Mouse (Mus musculus) kidney, embryonic 14.5 days (tissue): ENCODE measurements around the gene AC109138.7. TPM values are rescaled to one million over a fixed set of nuclear protein-coding genes. Genes with fewer than 3 reads are reported as not detected.
"Not testable (repeated sequence)": the region's sequence is repeated elsewhere in the genome, so short reads cannot be mapped to it uniquely, and the experiment has no call there.

ENCODE experiments used
- ATAC-seq: fragments of 200-750 bp; cut with Nextera tagmentation; 2 replicates; pipeline ENCODE4 v1.8.0; 2017; ENCODE audit warnings: moderate number of reproducible peaks, mild to moderate bottlenecking, moderate TSS enrichment, moderate library complexity; ENCODE audit not compliant: low FRiP score, low TSS enrichment
- H3K27ac ChIP-seq: fragments of 300-500 bp; sonication (generic); 2 replicates; pipeline ENCODE4 v1.5.1; 2014; ENCODE audit warnings: low read depth, mild to moderate bottlenecking, low read length, moderate library complexity, mixed read lengths
- H3K27me3 ChIP-seq: fragments of 300-500 bp; sonication (generic); 2 replicates; pipeline ENCODE4 v1.6.1; 2014; ENCODE audit warnings: mild to moderate bottlenecking, low read length; ENCODE audit not compliant: control insufficient read depth, insufficient read depth
- H3K36me3 ChIP-seq: fragments of 300-500 bp; sonication (generic); 2 replicates; pipeline ENCODE4 v1.6.1; 2014; ENCODE audit warnings: low read length, mixed read lengths; ENCODE audit not compliant: control insufficient read depth, insufficient read depth
- H3K4me1 ChIP-seq: fragments of 300-500 bp; sonication (generic); 2 replicates; pipeline ENCODE4 v1.6.1; 2014; ENCODE audit warnings: low read length, mixed read lengths; ENCODE audit not compliant: control insufficient read depth, insufficient read depth
- H3K4me2 ChIP-seq: fragments of 300-500 bp; sonication (generic); replicated peaks from 2 replicates; pipeline ENCODE4 v1.6.1; 2014; ENCODE audit warnings: low read depth, mild to moderate bottlenecking, low read length
- H3K4me3 ChIP-seq: fragments of 300-500 bp; sonication (generic); 2 replicates; pipeline ENCODE4 v1.5.1; 2014; ENCODE audit warnings: mild to moderate bottlenecking, low read length
- H3K9ac ChIP-seq: fragments of 300-500 bp; sonication (generic); 2 replicates; pipeline ENCODE4 v1.6.1; 2014; ENCODE audit warnings: low read depth, mild to moderate bottlenecking, low read length, moderate library complexity
- H3K9me3 ChIP-seq: fragments of 300-500 bp; sonication (generic); 2 replicates; pipeline ENCODE4 v1.6.1; 2016; ENCODE audit warnings: low read length; ENCODE audit not compliant: control insufficient read depth
- WGBS: fragments of 180-500 bp; shearing (Covaris S2); extraction: QIAGEN DNeasy Blood & Tissue Kit; methylation state at CpG from one replicate; pipeline ENCODE4 v1.1.7; 2014; 5-methylcytosine and 5-hydroxymethylcytosine counted together
- polyA plus RNA-seq: library from polyadenylated mRNA; unstranded; fragments of >200 nt; fragmentation: Nextera tagmentation; extraction: Ambion mirVana; gene quantifications from 2 replicates; pipeline ENCODE4 v1.2.1, GENCODE M21; 2014

AC109138.7 gene
- polyA plus RNA-seq, 1 experiment from 2014 or later: not detected

DNA sequence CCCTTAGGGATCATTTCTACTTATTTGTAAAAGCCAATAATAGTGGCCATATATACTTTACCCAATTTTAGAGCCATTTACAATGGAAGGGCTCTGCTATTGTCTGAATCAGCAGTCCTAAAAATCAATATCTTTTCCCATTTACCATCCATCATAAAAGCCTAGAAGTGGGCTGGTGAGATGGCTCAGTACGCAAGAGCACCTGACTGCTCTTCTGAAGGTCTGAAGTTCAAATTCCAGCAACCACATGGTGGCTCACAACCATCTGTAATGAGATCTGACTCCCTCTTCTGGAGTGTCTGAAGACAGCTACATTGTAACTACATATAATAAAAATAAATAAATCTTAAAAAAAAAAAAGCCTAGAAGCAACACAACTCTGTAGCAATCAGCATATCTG is 34.5 kb downstream of the AC109138.7 start:
- 69% methylated on average over 1 of the region's 1 CpGs for WGBS
- H3K4me1 ChIP-seq, ATAC-seq: not testable (repeated sequence)

DNA sequence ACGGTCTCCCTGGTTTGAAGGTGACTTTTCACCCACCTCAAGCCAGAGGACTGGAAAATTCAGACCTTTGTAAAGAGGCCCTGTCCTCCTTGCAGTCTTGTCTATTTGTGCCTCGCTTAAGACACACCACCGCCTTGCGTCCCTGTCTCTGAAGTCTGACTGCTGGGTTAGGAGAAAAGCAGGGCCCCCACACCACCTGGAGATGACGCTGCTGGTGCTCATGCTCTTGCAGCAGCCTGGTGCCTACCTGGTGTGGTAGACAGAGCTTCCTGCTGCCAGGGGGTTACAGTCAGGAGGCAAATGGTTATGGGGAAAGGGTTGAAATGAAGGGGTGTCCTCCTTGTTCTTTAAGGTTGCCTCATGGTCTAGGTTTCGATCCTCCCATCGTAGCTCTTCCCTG is 40.1 kb downstream of the AC109138.7 start:
- WGBS: 87% methylated on average over 7 of the region's 7 CpGs
- Histone ChIP-seq H3K27ac (no peak overlapping the region), H3K4me1 (0 out of 2 replicates have a peak, but pooled peaks cover 3% of the 10 kb centered on the region), H3K9ac (no peak overlapping the region), H3K27me3 (no peaks in the 10 kb centered on the region; the same call in 1 of the 2 replicates), H3K4me3 (no peak overlapping the region), H3K9me3 (no peaks in the 10 kb centered on the region), H3K4me2 (no peak overlapping the region), H3K36me3 (no peaks in the 10 kb centered on the region)
- ATAC-seq: no peak

More for the DNA sequence above, 34.5 kb downstream of the AC109138.7 start:
- not testable (repeated sequence) for H3K9me3 ChIP-seq, H3K9ac ChIP-seq, H3K27ac ChIP-seq, H3K36me3 ChIP-seq, H3K4me3 ChIP-seq, H3K4me2 ChIP-seq, H3K27me3 ChIP-seq

DNA sequence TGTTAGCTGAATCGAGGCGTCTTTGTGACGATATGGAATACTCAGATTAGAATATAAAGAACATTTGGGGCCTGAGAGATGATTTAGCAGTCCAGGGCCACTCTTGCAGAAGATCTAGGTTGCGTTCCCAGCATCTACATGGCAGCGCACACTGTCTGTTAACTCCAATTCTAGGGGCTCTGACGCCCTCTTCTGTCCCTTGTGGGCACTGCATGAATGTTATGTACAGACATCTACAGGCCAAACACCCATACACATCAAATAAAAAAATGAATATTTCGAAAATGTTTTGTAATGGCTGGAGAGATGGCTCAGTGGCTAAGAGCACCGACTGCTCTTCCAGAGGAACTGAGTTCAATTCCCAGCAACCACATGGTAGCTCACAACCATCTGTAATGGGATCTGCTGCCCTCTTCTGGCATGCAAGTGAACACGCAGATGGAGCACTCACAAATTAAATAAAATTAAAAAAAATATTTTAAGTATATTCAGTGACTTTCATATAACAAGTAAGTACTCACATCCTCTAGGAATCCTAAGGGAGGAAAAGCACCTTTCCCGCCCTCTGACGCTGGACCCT is 41.5 kb downstream of the AC109138.7 start:
- H3K36me3 ChIP-seq: no peaks in the 10 kb centered on the region
- H3K4me3 ChIP-seq: no peak overlapping the region
- 0 out of 2 replicates have a peak, but pooled peaks cover 3% of the 10 kb centered on the region for H3K4me1 ChIP-seq

DNA sequence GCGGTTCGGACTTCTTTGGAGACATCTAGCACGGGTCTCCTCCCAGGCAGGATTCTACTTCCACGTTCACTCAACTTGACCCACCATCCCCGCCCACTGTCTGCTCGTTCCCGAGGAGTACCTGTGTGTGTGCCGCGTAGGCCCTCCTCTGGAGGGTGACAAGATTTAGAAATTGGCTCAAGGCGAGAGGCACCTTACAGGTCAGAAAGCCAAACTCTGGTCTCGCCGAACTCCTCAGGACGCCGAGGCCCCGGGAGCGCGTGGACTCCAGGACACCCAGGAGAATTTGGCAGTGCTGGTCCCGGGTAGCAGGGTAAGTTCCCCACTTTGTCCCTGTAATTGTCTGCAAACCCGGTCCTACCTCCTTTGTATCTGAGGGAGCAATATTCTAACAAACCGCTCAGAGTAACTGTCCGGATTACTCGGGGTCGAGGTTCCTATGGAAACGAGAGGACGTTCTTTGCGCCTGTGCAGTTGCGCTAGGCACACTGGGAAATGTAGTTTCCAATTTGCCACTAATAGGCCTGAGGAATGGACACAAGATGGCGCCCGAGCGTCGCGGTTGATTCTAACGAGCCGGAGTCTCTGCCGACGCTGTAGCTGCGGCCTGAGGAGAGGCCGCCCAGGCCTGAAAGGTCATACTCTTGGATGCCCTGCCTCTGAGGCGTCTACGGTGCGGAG is 43.2 kb downstream of the AC109138.7 start:
- H3K4me2 ChIP-seq: peak overlapping the region; percentile 85
- no peak overlapping the region for H3K27ac ChIP-seq
- H3K4me1 ChIP-seq: 0 out of 2 replicates have a peak, but pooled peaks cover 3% of the 10 kb centered on the region
- H3K27me3 ChIP-seq: no peaks in the 10 kb centered on the region
- ATAC-seq: peak; percentile 93
- no peaks in the 10 kb centered on the region for H3K9me3 ChIP-seq
- peak overlapping the region; percentile 47 for H3K9ac ChIP-seq
- H3K4me3 ChIP-seq: peak overlapping the region; percentile 68
- under 1% methylated on average over 41 of the region's 41 CpGs for WGBS
- no peaks in the 10 kb centered on the region for H3K36me3 ChIP-seq

More for the DNA sequence above, 41.5 kb downstream of the AC109138.7 start:
- 78% methylated on average over 11 of the region's 11 CpGs for WGBS
- H3K9ac ChIP-seq: no peak overlapping the region
- H3K27ac ChIP-seq: no peak overlapping the region
- H3K4me2 ChIP-seq: no peak overlapping the region
- no peak for ATAC-seq
- H3K9me3 ChIP-seq: no peaks in the 10 kb centered on the region
- no peaks in the 10 kb centered on the region for H3K27me3 ChIP-seq

DNA sequence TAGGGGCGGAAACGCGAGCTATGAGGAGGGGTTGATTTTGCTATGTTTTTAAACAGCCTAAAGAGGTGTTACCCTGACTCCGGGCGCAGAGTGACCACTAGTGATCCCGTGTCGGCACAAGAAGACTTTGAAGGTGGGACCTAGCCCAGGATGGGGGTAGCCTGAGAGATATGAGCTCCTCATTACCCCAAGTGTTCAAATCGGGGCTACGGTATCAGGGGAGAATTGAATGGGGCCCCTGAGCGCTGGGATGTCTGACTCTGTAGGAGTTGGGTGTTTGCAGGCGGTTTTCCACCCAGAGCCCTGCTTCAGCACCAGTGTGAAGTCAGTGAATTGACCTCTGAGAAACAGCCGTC is 43.7 kb downstream of the AC109138.7 start:
- peak overlapping the region; percentile 68 for H3K4me3 ChIP-seq
- H3K9ac ChIP-seq: peak overlapping the region; percentile 42; the same call in 1 of the 2 replicates
- H3K36me3 ChIP-seq: no peaks in the 10 kb centered on the region
- H3K9me3 ChIP-seq: no peaks in the 10 kb centered on the region
- 17% methylated on average over 12 of the region's 12 CpGs for WGBS
- no peak for ATAC-seq
- no peak overlapping the region for H3K27ac ChIP-seq
- H3K27me3 ChIP-seq: no peaks in the 10 kb centered on the region
- H3K4me2 ChIP-seq: peak overlapping the region; percentile 85
- H3K4me1 ChIP-seq: 0 out of 2 replicates have a peak, but pooled peaks cover 3% of the 10 kb centered on the region

DNA sequence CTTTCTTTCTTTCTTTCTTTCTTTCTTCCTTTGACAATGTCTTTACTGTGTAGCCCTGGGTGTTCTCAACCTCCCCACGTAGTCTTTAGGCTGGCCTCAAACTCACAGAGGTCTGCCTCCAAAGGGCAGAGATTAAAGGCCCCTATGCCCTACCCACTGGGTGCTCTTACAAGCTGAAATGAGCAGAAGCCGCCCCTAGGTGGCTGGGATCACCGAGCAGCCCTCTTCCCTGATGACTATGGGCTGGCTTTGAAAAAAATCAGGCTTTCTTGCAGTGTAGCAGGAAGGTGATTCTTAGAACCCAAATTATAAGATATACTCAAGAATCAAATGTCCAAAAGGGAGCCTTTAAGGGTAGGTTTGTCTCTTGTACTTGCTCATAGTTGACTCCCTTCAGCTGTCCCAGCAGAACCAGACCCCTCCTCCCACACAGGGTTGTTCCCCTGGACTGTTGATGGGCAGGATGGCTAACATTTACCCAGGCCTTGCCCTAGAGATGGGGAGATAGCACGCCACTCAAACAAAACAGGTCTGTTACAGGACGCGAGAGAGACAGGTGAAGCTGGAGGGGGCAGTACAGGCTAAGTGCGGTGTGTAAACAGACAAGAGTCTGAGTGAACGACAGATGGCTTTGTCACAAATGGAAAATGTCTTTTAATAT is 47.0 kb downstream of the AC109138.7 start:
- WGBS: 57% methylated on average over 8 of the region's 8 CpGs
- ATAC-seq: no peak
- Histone ChIP-seq H3K4me1 (0 out of 2 replicates have a peak, but pooled peaks cover 3% of the 10 kb centered on the region), H3K27me3 (no peaks in the 10 kb centered on the region), H3K9ac (no peak overlapping the region), H3K36me3 (no peaks in the 10 kb centered on the region), H3K4me3 (no peak overlapping the region), H3K9me3 (no peaks in the 10 kb centered on the region), H3K4me2 (no peak overlapping the region), H3K27ac (no peak overlapping the region)

DNA sequence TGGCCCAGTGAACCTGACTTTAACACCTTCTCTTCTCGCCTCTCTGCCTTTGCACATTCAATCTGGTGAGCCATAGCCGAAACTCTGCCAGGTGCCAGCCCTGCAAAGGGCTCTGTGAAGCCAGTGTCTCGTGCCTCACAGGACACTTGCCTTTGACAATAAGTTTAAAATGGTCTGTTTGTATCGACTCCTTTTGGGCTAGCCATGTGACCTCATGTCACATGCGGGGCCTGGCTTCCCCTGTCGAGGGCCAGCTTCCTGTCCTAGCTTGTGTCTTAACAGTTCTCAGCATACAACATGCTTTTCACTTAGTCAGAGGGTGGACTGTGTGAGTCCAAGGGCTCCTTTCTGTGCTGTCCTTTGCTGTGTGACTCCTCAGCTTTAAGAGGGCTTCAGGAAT is 48.6 kb downstream of the AC109138.7 start:
- Histone ChIP-seq H3K4me3 (no peak overlapping the region), H3K9me3 (no peaks in the 10 kb centered on the region), H3K9ac (no peak overlapping the region), H3K36me3 (no peaks in the 10 kb centered on the region), H3K27ac (no peak overlapping the region), H3K4me2 (no peak overlapping the region), H3K27me3 (0 out of 2 replicates have a peak, but pooled peaks cover 2% of the 10 kb centered on the region), H3K4me1 (0 out of 2 replicates have a peak, but pooled peaks cover 2% of the 10 kb centered on the region)
- WGBS: 64% methylated on average over 6 of the region's 6 CpGs
- ATAC-seq: no peak

DNA sequence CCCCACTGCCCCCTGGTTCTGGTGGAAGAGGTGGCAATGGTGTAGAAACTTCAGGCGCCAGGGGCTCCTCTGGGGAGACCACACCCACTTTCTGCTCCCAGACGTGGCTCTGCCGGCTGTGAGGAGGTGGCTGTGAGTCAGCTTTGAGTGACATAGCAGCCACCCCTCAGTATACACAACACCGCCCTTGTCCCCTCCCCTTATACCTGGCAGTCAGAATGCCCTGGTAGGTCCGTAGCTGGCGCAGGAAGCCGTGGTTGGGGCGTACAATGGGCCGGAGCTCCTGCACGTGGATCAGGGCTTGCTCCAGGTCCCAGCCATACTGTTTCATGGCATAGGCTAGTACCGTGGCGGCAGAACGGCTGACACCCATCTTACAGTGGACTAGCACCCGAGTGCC is 49.5 kb downstream of the AC109138.7 start:
- no peaks in the 10 kb centered on the region for H3K9me3 ChIP-seq
- no peak overlapping the region for H3K4me3 ChIP-seq
- 0 out of 2 replicates have a peak, but pooled peaks cover 5% of the 10 kb centered on the region for H3K27me3 ChIP-seq
- no peak overlapping the region for H3K4me2 ChIP-seq
- no peak overlapping the region for H3K9ac ChIP-seq
- no peaks in the 10 kb centered on the region for H3K36me3 ChIP-seq
- ATAC-seq: no peak
- no peaks in the 10 kb centered on the region for H3K4me1 ChIP-seq
- 70% methylated on average over 14 of the region's 14 CpGs for WGBS
- no peak overlapping the region for H3K27ac ChIP-seq
